26 mouse cellular contexts compared by ENCODE assay signal in the genomic region with DNA sequence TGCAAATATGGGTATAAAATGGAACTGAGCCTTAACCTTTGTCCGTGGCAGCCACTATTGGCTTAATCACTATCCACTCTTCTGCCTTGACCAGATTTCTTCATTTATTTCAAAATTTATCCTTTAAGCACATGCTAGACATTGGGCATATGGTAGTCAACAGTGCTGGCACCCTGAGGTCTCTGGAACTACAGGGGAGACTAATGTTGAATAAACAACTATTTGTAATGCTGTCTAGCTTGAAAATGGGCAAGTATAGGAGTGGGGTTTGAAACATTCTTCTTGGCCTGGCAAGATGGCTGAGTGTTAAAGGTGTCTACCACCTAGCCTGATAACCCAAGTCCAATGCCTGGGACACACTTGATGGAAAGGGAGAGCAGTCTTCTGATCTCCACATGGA. TPM values are rescaled to one million over a fixed set of nuclear protein-coding genes. Genes with fewer than 3 reads are reported as not detected.
DNase-seq lines count a peak whose midpoint lies in the region; ATAC-seq lines count a peak whose summit lies in the region.
"Had no signal": no experiment of that assay in that cellular context is flagged by ENCODE, and none has a peak within 500 bp of the region (broad histone marks: within the 10 kb centered on the region; RNA-seq: fewer than 3 reads in every experiment).

No protein-coding gene starts in this region.

- H3K4me2 ChIP-seq in forebrain, embryonic 13.5 days: no peak overlapping the region
- no peak overlapping the region for H3K4me2 ChIP-seq in forebrain, embryonic 11.5 days (ENCODE audit: low read depth, low read length, severe bottlenecking)
- H3K4me2 ChIP-seq in forebrain, embryonic 15.5 days (replicated peaks): no peak overlapping the region
- H3K4me2 ChIP-seq: embryonic facial prominence, embryonic 13.5 days; embryonic facial prominence, embryonic 15.5 days had no signal

- no peak overlapping the region for H3K27ac ChIP-seq in forebrain, embryonic 13.5 days
- no peak overlapping the region for H3K27ac ChIP-seq in forebrain, embryonic 11.5 days (ENCODE audit: low read depth, low read length)
- H3K27ac ChIP-seq in forebrain, embryonic 15.5 days (replicated peaks): no peak overlapping the region
- H3K27ac ChIP-seq in forebrain, embryonic 10.5 days: no peak overlapping the region
- H3K27ac ChIP-seq: embryonic facial prominence, embryonic 13.5 days; embryonic facial prominence, embryonic 15.5 days had no signal

- DNase-seq in forebrain, embryonic 11.5 days (ENCODE audit: low spot score): no peak
- no peak for DNase-seq in forebrain, embryonic 10.5 days (ENCODE audit: extremely low spot score, low spot score)
- peak; percentile 7 for DNase-seq in heart, adult 11 months
- no peak for DNase-seq in heart, postnatal 14 days
- DNase-seq: adrenal gland, adult 8-10 months; adrenal gland, postnatal 14 days; adrenal gland, postnatal 36 days; B cell, adult 2 months; cerebellum, adult 11 months; cerebellum, adult 18-20 months; cerebellum, adult 8-10 months; cerebellum, adult 9-11 months; cerebellum, postnatal 14 days; cerebellum, postnatal 36 days; embryo, embryonic 11 days had no signal

- H3K27me3 ChIP-seq in forebrain, embryonic 13.5 days: no peaks in the 10 kb centered on the region
- H3K27me3 ChIP-seq in forebrain, embryonic 11.5 days (ENCODE audit: control insufficient read depth, insufficient read depth, low read length): no peaks in the 10 kb centered on the region; the same call in 1 of the 2 replicates
- H3K27me3 ChIP-seq in forebrain, embryonic 15.5 days: no peaks in the 10 kb centered on the region
- H3K27me3 ChIP-seq in forebrain, embryonic 10.5 days (ENCODE audit: poor library complexity, severe bottlenecking): no peaks in the 10 kb centered on the region
- H3K27me3 ChIP-seq: CH12.LX; embryonic facial prominence, embryonic 13.5 days; embryonic facial prominence, embryonic 15.5 days; Patski had no signal

- intact Hi-C loops in heart, postnatal 14 days (cut with DNase I): no loop called here

- no peak overlapping the region for H3K4me3 ChIP-seq in forebrain, embryonic 13.5 days
- H3K4me3 ChIP-seq in forebrain, embryonic 11.5 days (ENCODE audit: low read depth, low read length): no peak overlapping the region
- H3K4me3 ChIP-seq in forebrain, embryonic 15.5 days: no peak overlapping the region
- no peak overlapping the region for H3K4me3 ChIP-seq in forebrain, embryonic 10.5 days
- H3K4me3 ChIP-seq: embryonic facial prominence, embryonic 13.5 days; embryonic facial prominence, embryonic 15.5 days; erythroblast, embryonic 14.5 days had no signal

- 0 out of 2 replicates have a peak, but pooled peaks cover 16% of the 10 kb centered on the region for H3K4me1 ChIP-seq in forebrain, embryonic 13.5 days
- H3K4me1 ChIP-seq in forebrain, embryonic 11.5 days (replicated peaks; ENCODE audit: control insufficient read depth, insufficient read depth, low read length): no peaks in the 10 kb centered on the region
- no peaks in the 10 kb centered on the region for H3K4me1 ChIP-seq in forebrain, embryonic 15.5 days
- H3K4me1 ChIP-seq in forebrain, embryonic 10.5 days: peaks cover 13% of the 10 kb centered on the region
- H3K4me1 ChIP-seq: embryonic facial prominence, embryonic 13.5 days; embryonic facial prominence, embryonic 15.5 days had no signal

- no peak overlapping the region for H3K9ac ChIP-seq in forebrain, embryonic 13.5 days
- no peak overlapping the region for H3K9ac ChIP-seq in forebrain, embryonic 11.5 days (ENCODE audit: low read length)
- H3K9ac ChIP-seq in forebrain, embryonic 15.5 days (replicated peaks): no peak overlapping the region
- H3K9ac ChIP-seq: embryonic facial prominence, embryonic 13.5 days; embryonic facial prominence, embryonic 15.5 days had no signal

- H3K9me3 ChIP-seq in forebrain, embryonic 13.5 days (replicated peaks): no peaks in the 10 kb centered on the region
- H3K9me3 ChIP-seq in forebrain, embryonic 11.5 days (ENCODE audit: control insufficient read depth, low read length): no peaks in the 10 kb centered on the region
- no peaks in the 10 kb centered on the region for H3K9me3 ChIP-seq in forebrain, embryonic 15.5 days
- H3K9me3 ChIP-seq in forebrain, embryonic 10.5 days: no peaks in the 10 kb centered on the region
- H3K9me3 ChIP-seq: embryonic facial prominence, embryonic 13.5 days; embryonic facial prominence, embryonic 15.5 days had no signal

- no peaks in the 10 kb centered on the region for H3K36me3 ChIP-seq in forebrain, embryonic 13.5 days (ENCODE audit: poor library complexity, severe bottlenecking)
- no peaks in the 10 kb centered on the region for H3K36me3 ChIP-seq in forebrain, embryonic 11.5 days (ENCODE audit: control insufficient read depth, insufficient read depth, low read length)
- H3K36me3 ChIP-seq in forebrain, embryonic 15.5 days: no peaks in the 10 kb centered on the region
- H3K36me3 ChIP-seq in forebrain, embryonic 10.5 days (replicated peaks): no peaks in the 10 kb centered on the region
- H3K36me3 ChIP-seq: embryonic facial prominence, embryonic 13.5 days; embryonic facial prominence, embryonic 15.5 days; G1E had no signal

- peak; percentile 43; the same call in 1 of the 2 replicates for ATAC-seq in forebrain, embryonic 13.5 days
- no peak for ATAC-seq in forebrain, embryonic 11.5 days (replicated peaks; ENCODE audit: low FRiP score)
- peak; percentile 51; the same call in 1 of the 2 replicates for ATAC-seq in forebrain, embryonic 15.5 days (replicated peaks)
- ATAC-seq: activated CD4-positive, CD25-positive, alpha-beta regulatory T cell, adult 4 months; CD4-positive, CD25-positive, alpha-beta regulatory T cell, adult 4 months; Patski had no signal

- WGBS in forebrain, embryonic 13.5 days: 88% methylated on average over 1 of the region's 1 CpGs
- 95% methylated on average over 1 of the region's 1 CpGs for WGBS in forebrain, embryonic 11.5 days
- 58% methylated on average over 1 of the region's 1 CpGs for WGBS in forebrain, embryonic 15.5 days
- 96% methylated on average over 1 of the region's 1 CpGs for WGBS in forebrain, embryonic 10.5 days

RNA-seq across cellular contexts. Expression of a gene that starts 12.1 kb away (rescaled TPM):
- polyA plus RNA-seq in forebrain, embryonic 13.5 days (2015; fragmentation: Nextera tagmentation; extraction: Ambion mirVana): 67.6 and 73.6 TPM in 2 replicates
- 47.9 and 52.2 TPM in 2 replicates for polyA plus RNA-seq in forebrain, embryonic 11.5 days (2014; fragmentation: Nextera tagmentation; extraction: Ambion mirVana)
- 103 and 117 TPM in 2 replicates for polyA plus RNA-seq in forebrain, embryonic 15.5 days (2015; fragmentation: Nextera tagmentation; extraction: Ambion mirVana)
- 22.1 and 27.9 TPM in 2 replicates for polyA plus RNA-seq in forebrain, embryonic 10.5 days (2016; fragmentation: Nextera tagmentation; extraction: Ambion mirVana)
- total RNA-seq in heart, postnatal 14 days (2021): 1 to 10 TPM; 2.1 to 2.3 TPM
- total RNA-seq: common myeloid progenitor, adult 5-6 weeks had no signal
- polyA plus RNA-seq: erythroblast, embryonic 14.5 days had no signal
